Mouse (Mus musculus) cortical plate, adult 2 months (tissue): ENCODE results near the gene Sult6b1. TPM values are rescaled to one million over a fixed set of nuclear protein-coding genes. Genes with fewer than 3 reads are reported as not detected.
A peak's percentile ranks its signal among the peaks of the same experiment; 100 is the strongest.

Experiments
- H3K27ac ChIP-seq: fragments of 200-500 bp; 2 replicates; pipeline ENCODE4 v1.5.1; 2012; ENCODE audit warnings: low read length, control low read depth, inconsistent platforms; ENCODE audit not compliant: insufficient read depth
- H3K4me1 ChIP-seq: fragments of 200-500 bp; 2 replicates; pipeline ENCODE4 v1.6.1; 2011; ENCODE audit warnings: low read length; ENCODE audit not compliant: control insufficient read depth, insufficient read depth
- H3K4me3 ChIP-seq: fragments of 200-500 bp; 2 replicates; pipeline ENCODE4 v1.5.1; 2011; ENCODE audit warnings: mild to moderate bottlenecking, low read length, control low read depth; ENCODE audit not compliant: insufficient read depth
- CTCF ChIP-seq: fragments of 200-500 bp; IDR thresholded peaks from 2 replicates; pipeline ENCODE4 v1.5.1; 2011; ENCODE audit warnings: mild to moderate bottlenecking, control low read depth, low read length; ENCODE audit not compliant: insufficient read depth; ENCODE audit errors: extremely low read depth
- POLR2A ChIP-seq: fragments of 200-500 bp; IDR thresholded peaks from 2 replicates; pipeline ENCODE4 v1.6.1; 2011; ENCODE audit warnings: mild to moderate bottlenecking, low read length, control low read depth; ENCODE audit not compliant: insufficient read depth; ENCODE audit errors: extremely low read depth
- polyA plus RNA-seq: library from polyadenylated mRNA; depleted of rRNA; stranded (reverse); fragments of >200 nt; gene quantifications from 2 replicates; pipeline ENCODE4 v1.2.3, GENCODE M21; 2012; rRNA removed

The Sult6b1 gene
- polyA plus RNA-seq, result 0.19 TPM in 1 of 2 replicates, not detected in the other

DNA sequence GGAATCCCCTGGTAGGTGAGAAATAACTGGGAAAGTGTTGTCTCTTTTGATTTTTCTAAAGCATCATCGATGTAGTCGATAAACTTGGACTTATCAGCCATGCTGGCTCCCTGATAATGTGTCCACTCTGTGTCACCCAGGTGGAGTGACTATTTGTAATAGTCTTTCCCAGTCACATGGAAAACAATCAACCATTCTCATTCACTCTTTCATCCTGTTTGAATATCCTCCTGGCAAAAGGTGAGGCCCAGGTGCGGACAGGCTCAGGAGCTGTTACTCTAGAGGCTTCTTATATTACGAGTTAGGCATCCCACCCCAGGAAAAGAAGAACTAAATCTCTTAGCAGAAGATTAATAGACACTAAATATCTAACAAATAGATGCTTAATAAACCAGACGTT lies at the start of gene Sult6b1:
Gene Sult6b1 (minus strand): TSS at position 101 of the 400 bp plus-strand sequence.
- Histone ChIP-seq H3K4me1 (no peaks in the 10 kb centered on the region), H3K27ac (no peak within 1 kb of the TSS), H3K4me3 (no peak within 1 kb of the TSS)
- TF ChIP-seq CTCF, result no peak
- no peak for TF ChIP-seq POLR2A

- Histone ChIP-seq H3K4me3 (no peak overlapping the region), H3K27ac (no peak overlapping the region), H3K4me1 (no peaks in the 10 kb centered on the region)
- TF ChIP-seq CTCF (no peak), POLR2A (no peak)
These were observed 46.4 kb upstream of the Sult6b1 start for GRCm38 (mm10) chr17:78953240-78953639.

DNA sequence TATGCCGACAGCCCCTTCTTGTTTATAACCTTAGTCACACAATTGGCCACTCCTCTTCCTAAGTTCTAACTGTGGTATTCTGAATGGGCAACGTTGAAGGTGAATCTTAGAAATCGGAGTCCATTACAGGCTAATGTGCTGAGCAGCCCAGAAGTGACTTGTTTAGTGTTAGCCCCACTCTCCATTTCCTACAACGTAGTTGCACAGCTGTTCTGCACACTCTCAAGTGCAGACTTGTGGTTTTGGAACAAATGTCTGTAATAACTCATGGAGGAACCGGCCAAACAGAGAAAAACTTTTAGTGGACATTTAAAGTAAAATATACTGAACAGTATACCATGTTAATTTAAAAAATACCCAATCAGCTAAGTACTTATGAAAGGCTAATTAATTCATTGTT lies 45.3 kb upstream of the Sult6b1 start:
- Histone ChIP-seq H3K4me3 (no peak overlapping the region), H3K4me1 (no peaks in the 10 kb centered on the region), H3K27ac (no peak overlapping the region)
- TF ChIP-seq CTCF (no peak), POLR2A (no peak)

- H3K4me3 ChIP-seq, result no peak overlapping the region
- no peak overlapping the region for H3K27ac ChIP-seq
- TF ChIP-seq POLR2A, result no peak
- TF ChIP-seq CTCF, result no peak
- no peaks in the 10 kb centered on the region for H3K4me1 ChIP-seq
These were observed 44.4 kb upstream of the Sult6b1 start for GRCm38 (mm10) chr17:78951225-78951624.

- Histone ChIP-seq H3K27ac (no peak overlapping the region), H3K4me3 (no peak overlapping the region), H3K4me1 (no peaks in the 10 kb centered on the region)
- no peak for TF ChIP-seq CTCF
- no peak for TF ChIP-seq POLR2A
These were observed 35.8 kb upstream of the Sult6b1 start for GRCm38 (mm10) chr17:78942579-78942978.

DNA sequence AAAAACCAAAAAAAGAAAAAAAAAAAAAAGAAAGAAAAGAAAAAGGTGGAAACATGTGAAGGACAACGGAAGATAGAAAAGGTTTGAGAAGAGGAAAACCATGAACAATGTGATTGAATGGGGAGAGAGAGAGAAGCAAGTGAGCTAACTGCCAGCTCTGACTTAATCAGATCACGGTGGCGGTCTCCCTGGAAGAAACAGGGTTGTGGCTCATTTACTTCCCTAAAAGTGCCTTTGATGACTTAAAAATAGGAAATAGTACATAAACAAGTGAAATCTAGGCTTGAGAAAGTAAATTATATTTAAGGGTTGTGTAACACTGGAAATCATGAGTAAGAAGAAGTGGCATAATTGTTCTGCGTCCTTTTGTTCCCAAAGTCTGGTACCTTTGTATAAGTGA lies 32.1 kb upstream of the Sult6b1 start:
- H3K4me1 ChIP-seq, result no peaks in the 10 kb centered on the region
- no peak for TF ChIP-seq POLR2A
- TF ChIP-seq CTCF, result no peak
- H3K4me3 ChIP-seq, result no peak overlapping the region
- H3K27ac ChIP-seq, result no peak overlapping the region

DNA sequence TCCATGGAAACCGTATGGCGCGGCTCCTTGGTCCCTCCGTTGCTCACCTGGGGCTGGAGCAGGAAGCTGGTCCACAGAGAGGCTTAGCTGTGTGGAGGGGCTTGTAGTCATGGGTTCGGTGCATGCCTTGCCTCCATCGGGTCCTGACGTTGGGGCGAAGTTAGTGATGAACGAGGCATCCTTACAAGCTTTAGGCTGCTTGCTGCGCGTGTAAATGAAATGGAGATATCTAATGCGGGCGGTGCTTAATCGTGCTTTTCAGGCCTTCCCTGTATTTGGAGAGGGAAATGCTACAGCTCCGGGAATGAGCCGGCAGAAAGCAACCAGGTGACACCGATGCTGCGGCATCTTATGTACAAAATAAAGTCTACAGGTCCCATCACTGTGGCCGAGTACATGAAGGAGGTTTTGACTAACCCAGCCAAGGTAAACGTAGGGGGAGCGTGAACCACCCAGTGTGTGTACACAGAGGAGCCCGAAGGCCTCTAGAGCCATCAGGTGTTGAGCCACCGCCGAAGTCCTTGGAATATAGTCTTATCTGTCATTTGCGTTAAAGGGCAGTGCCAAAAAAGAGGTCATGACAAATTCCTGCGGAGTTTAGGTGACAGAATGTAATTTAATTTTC lies 30.5 kb upstream of the Sult6b1 start:
- Histone ChIP-seq H3K27ac (peak overlapping the region; percentile 8), H3K4me3 (peak overlapping the region; percentile 84), H3K4me1 (peaks cover 2% of the 10 kb centered on the region; the same call in 1 of the 2 replicates)
- no peak for TF ChIP-seq CTCF
- no peak for TF ChIP-seq POLR2A

DNA sequence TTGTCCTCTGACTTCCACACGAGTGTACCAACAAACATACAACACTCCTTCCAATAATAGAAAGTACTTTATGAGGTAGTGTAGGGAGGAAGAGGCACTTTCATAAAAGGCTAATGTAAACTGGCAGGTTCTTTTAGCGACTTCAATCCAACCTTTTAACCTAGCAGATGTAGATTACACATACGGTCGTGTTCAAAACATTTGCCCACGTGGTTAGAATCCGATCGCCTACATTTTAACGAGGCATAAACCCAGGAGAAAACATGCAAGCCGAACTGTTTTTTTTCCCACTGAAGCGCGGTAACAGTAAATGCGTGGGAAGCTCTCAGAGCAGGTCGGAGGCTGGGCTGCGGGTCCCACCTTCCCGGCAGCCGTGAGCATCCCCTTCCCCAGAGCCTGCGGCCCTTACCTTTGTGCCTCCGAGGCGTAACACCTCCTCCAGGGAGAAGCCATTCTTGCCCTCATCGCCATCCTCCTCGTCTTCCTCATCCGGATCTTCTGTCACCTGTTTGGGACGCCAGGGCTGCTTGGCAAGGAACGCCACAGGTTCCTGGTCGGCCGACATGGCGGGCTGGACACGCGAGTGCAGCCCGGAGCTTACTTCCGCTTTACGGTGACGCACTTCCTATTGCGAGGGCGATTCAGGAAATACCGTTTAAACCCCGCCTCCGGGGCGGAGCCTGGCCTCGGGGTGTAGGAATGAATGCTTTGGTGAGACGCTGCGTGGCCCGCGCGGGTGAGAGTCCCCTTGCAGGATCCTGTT lies 29.9 kb upstream of the Sult6b1 start, which contains the start of the genes Cebpz and Ndufaf7:
Gene Cebpz (minus strand): TSS at position 601 of the 763 bp plus-strand sequence.
Gene Ndufaf7 (plus strand): TSS at position 671 of the 763 bp plus-strand sequence.
- H3K27ac ChIP-seq, result peak within 1 kb of the TSS; percentile 8
- H3K4me3 ChIP-seq, result peak within 1 kb of the TSS; percentile 84
- peaks cover 2% of the 10 kb centered on the region; the same call in 1 of the 2 replicates for H3K4me1 ChIP-seq
- TF ChIP-seq POLR2A (peak; percentile 75), CTCF (no peak)

DNA sequence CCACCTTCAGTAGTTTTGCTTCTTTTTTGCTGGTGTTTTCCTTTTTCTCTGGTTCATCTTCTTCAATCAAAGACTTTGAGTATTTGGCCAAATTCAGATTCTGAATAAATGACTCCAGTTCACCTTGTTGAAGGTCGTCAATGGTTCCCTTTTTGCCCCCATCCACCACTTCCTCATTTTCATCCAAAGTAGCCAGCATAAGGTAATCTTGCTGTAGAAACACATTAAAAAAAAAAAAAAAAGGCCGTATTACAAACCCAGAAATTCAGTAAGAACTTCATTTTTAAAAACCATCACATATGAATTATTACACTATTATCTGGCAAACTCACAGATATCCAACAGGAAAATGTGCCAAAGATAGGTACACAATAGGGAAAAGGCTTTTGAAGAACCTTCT lies 29.1 kb upstream of the Sult6b1 start:
- peaks cover 2% of the 10 kb centered on the region; the same call in 1 of the 2 replicates for H3K4me1 ChIP-seq
- TF ChIP-seq CTCF (no peak), POLR2A (no peak)
- peak overlapping the region; percentile 84; the same call in 1 of the 2 replicates for H3K4me3 ChIP-seq
- no peak overlapping the region for H3K27ac ChIP-seq
